Mouse (Mus musculus): Measurements from ENCODE around the gene Lix1. TPM values are rescaled to one million over a fixed set of nuclear protein-coding genes. Genes with fewer than 3 reads are reported as not detected.

Lix1 gene
- 46.0 and 46.7 TPM in 2 replicates for polyA plus RNA-seq (2012; rRNA removed)

DNA sequence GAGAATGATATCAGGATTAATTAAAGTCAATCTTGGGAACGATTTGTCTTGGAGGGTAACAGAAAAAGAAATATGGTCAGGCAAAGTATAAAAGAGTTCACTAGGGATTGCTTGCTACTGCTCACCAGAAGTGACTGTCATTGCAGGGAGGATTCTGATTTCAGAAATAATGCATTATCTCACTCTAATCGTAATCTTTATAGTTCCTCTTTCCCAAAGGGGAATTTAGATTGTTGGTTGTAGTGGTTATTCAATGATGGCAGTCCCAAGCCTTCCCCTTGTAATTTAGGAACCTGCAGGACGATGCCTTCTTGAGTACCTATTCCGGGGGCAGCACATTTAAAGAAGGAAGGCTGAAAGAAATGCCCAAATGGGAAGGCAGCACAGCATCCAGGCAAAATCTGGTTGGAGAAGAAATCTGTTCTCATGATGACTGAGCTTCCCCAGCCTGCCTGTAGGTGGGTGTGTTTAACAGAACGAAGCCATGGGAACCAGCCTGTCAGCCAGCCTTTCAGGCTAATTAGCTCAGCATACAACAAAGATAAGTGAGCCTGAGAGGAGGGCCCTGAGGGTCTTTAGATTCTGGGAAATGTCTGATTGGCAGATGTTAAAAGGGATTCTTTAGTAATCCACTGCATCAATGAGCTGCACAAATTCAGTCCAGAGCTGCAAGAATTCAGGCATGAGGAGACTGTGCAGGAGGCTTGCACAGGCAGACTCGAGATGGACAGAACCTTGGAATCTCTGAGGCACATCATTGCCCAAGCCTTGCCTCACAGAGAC lies at the start of gene Lix1:
Lix1 (plus strand) TSS at position 451 of the 783 bp plus-strand sequence.
- TF ChIP-seq CTCF (IDR thresholded peaks at IDR 0.05; ENCODE audit: extremely low read depth, insufficient read depth, low read length) (peak; percentile 44; the same call in 1 of the 2 replicates), POLR2A (IDR thresholded peaks at IDR 0.05; ENCODE audit: extremely low read depth, insufficient read depth, low read length) (no peak)
- H3K4me1 ChIP-seq (ENCODE audit: control insufficient read depth, insufficient read depth, low read length): no peaks in the 10 kb centered on the region
- no peak within 1 kb of the TSS for H3K27ac ChIP-seq (ENCODE audit: insufficient read depth, low read length)
- H3K4me3 ChIP-seq (ENCODE audit: insufficient read depth, low read length): peak within 1 kb of the TSS; percentile 26

DNA sequence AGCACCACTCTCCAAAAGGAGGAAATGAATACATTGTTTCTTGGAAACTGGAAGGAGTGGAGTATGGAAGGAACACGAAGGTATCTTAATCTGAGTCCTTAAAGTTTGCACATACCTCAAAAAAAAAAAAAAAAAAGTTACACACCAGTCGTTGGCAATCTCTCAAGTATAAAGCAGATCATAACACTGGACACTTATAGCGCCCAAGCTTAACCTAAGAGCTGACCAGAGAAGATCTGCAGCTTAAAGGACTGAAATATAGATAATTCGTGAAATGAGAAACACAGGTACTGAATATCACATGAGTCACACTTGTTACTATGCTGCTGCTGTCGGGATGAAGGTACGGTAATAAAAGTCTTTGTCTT lies 28.9 kb upstream of the Lix1 start:
- Histone ChIP-seq H3K4me1 (ENCODE audit: control insufficient read depth, insufficient read depth, low read length) (no peaks in the 10 kb centered on the region), H3K4me3 (ENCODE audit: insufficient read depth, low read length) (peak overlapping the region; percentile 66), H3K27ac (ENCODE audit: insufficient read depth, low read length) (no peak overlapping the region)
- no peak for TF ChIP-seq CTCF (IDR thresholded peaks at IDR 0.05; ENCODE audit: extremely low read depth, insufficient read depth, low read length)
- no peak for TF ChIP-seq POLR2A (IDR thresholded peaks at IDR 0.05; ENCODE audit: extremely low read depth, insufficient read depth, low read length)

DNA sequence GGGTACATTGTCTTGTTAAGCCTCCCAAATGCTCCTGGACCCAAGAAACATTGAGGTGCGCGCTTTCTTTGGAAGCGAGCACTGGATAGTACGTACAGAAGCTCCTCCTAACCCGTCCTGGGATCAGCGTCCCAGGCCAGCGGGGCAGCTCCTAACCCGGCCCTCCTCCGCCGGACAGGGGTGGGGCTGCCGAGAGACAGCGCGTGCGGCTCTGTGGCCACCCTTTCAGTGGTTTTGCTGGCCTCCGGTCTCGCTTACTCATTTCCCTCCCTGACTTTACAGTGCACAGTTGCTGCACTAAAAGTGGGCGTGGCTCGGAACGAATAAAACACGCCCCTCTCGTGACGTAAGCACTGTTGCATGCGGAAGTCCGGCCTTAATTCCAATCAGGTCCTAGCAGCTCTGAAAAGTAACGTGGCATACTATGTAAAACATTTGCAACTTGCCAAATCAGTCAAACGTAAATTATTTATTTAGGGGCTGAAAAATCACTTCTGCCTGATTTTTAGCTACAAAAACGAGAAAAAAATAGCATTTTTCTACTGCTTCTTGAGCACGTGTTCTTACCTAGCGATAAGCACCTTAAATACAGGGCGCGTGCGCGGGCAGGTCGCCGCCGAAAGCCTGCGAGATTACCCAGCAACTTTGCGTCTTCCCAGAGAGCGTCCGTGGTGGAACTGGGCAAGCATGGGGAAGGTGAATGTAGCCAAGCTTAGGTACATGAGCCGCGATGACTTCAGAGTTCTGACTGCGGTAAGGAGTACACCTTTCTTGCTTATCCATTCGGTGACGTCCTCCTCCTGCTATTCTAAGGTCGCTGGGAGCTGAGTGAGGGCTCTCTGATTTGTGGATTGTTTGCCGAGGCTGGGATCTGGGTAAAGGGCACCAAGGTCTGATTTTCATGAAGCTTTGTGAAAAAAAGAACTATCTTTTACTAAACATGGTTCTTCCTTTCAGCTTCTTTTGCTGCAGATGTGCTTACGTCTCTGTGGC lies 28.3 kb upstream of the Lix1 start, which contains the start of gene Riok2:
Riok2 (plus strand) TSS at position 392 of the 993 bp plus-strand sequence.
- TF ChIP-seq POLR2A (IDR thresholded peaks at IDR 0.05; ENCODE audit: extremely low read depth, insufficient read depth, low read length) (peak; percentile 85), CTCF (IDR thresholded peaks at IDR 0.05; ENCODE audit: extremely low read depth, insufficient read depth, low read length) (no peak)
- H3K4me1 ChIP-seq (ENCODE audit: control insufficient read depth, insufficient read depth, low read length): no peaks in the 10 kb centered on the region
- H3K4me3 ChIP-seq (ENCODE audit: insufficient read depth, low read length): peak within 1 kb of the TSS; percentile 66
- H3K27ac ChIP-seq (ENCODE audit: insufficient read depth, low read length): no peak within 1 kb of the TSS

DNA sequence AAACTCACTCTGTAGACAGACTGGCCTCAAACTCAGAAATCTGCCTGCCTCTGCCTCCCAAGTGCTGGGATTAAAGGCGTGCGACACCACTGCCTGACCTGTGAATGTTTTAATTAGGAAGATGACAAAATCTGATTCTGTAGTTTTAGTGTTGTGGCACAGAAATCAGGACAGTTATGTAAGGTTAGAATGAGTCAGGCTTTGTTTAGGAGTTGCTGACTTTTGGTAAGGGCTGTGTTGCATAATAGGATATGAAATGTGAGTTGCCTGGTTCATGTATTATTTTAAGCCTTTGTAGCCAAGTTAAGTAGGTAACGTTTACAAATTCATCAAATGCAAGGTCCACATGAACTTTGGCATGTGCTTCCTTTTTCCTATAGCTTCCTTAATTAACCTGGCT lies 26.9 kb upstream of the Lix1 start:
- Histone ChIP-seq H3K4me1 (ENCODE audit: control insufficient read depth, insufficient read depth, low read length) (no peaks in the 10 kb centered on the region), H3K27ac (ENCODE audit: insufficient read depth, low read length) (no peak overlapping the region), H3K4me3 (ENCODE audit: insufficient read depth, low read length) (peak overlapping the region; percentile 66; the same call in 1 of the 2 replicates)
- TF ChIP-seq CTCF (IDR thresholded peaks at IDR 0.05; ENCODE audit: extremely low read depth, insufficient read depth, low read length) (no peak), POLR2A (IDR thresholded peaks at IDR 0.05; ENCODE audit: extremely low read depth, insufficient read depth, low read length) (no peak)

DNA sequence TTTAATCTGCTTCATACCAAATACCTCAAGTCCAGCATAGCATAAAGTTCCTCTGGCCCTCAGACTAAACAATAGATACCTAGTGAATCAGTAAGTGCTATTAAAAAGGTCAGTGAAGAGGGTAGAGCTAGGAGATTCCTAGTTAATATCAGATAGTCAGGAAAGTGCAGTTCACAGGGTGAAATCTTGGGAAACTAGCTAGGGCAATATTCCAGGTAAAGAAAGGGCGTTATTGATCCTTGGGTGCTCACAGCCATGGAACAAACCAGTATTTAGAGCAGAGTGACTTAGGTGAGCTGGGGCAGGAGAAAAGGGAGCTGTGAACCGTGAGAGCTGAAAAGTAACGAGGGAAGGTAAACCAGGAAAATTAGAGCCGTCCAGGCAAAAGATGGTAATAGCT lies 18.8 kb upstream of the Lix1 start:
- no peak overlapping the region for H3K27ac ChIP-seq (ENCODE audit: insufficient read depth, low read length)
- H3K4me1 ChIP-seq (ENCODE audit: control insufficient read depth, insufficient read depth, low read length): no peaks in the 10 kb centered on the region
- no peak overlapping the region for H3K4me3 ChIP-seq (ENCODE audit: insufficient read depth, low read length)
- TF ChIP-seq POLR2A (IDR thresholded peaks at IDR 0.05; ENCODE audit: extremely low read depth, insufficient read depth, low read length) (no peak), CTCF (IDR thresholded peaks at IDR 0.05; ENCODE audit: extremely low read depth, insufficient read depth, low read length) (no peak)

DNA sequence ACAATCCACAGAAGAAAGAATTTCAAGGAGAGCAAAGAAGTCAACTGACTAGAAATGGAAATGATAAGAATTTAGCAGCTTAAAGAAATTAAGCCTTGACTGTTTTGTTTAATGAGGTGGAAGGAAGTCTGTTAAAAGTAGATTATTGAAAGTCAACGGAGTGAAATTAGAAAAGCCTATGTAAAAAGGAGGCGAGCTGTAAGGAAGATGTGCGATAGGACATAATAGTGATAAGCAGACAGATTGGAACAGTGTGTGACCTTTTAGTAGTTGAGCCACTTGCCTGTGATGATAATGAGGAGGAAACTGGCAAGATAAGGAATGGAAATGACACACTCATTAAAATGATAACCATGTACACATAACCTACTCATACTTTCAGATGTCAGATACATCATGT lies 18.0 kb upstream of the Lix1 start:
- TF ChIP-seq POLR2A (IDR thresholded peaks at IDR 0.05; ENCODE audit: extremely low read depth, insufficient read depth, low read length) (no peak), CTCF (IDR thresholded peaks at IDR 0.05; ENCODE audit: extremely low read depth, insufficient read depth, low read length) (no peak)
- Histone ChIP-seq H3K4me3 (ENCODE audit: insufficient read depth, low read length) (no peak overlapping the region), H3K27ac (ENCODE audit: insufficient read depth, low read length) (no peak overlapping the region), H3K4me1 (ENCODE audit: control insufficient read depth, insufficient read depth, low read length) (no peaks in the 10 kb centered on the region)

DNA sequence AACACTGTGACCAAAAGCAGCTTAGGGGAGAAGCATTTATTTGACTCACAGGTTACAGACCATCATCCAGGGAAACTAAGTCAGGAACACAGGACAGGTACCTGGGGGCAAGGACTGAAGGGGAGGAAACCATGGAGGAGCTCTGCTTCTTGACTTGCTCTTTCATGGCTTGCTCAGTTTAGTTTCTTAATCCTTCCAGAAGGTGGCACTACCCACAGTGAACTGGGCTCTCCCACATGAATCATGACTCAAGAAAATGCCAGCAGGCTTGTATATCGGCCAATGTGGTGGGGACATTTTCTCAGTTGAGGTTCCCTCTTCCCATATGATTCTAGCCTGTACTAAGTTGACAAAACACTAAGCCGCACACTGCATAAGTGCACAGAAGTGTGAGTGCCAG lies 16.4 kb upstream of the Lix1 start:
- TF ChIP-seq CTCF (IDR thresholded peaks at IDR 0.05; ENCODE audit: extremely low read depth, insufficient read depth, low read length) (no peak), POLR2A (IDR thresholded peaks at IDR 0.05; ENCODE audit: extremely low read depth, insufficient read depth, low read length) (no peak)
- no peaks in the 10 kb centered on the region for H3K4me1 ChIP-seq (ENCODE audit: control insufficient read depth, insufficient read depth, low read length)
- H3K4me3 ChIP-seq (ENCODE audit: insufficient read depth, low read length): no peak overlapping the region
- H3K27ac ChIP-seq (ENCODE audit: insufficient read depth, low read length): no peak overlapping the region

DNA sequence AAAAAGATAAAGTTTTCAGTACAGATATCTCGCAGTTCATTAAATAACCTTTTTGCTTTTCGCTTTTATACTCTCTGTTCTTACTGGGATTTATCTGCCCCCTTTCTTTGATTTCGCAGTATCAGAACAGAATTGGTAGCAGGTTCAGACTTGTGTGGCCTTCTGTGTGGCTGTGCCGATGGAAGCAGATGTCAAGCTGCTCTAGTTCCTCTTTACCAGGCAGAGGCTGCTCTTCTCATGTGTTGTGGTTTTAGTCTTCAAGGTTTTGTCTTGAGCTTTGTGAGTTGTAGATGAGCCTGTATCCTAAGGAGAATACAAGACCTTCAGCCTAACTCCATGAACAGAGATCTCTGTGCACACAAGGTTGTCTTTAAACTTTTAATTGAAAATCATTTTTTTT lies 10.6 kb upstream of the Lix1 start:
- Histone ChIP-seq H3K4me3 (ENCODE audit: insufficient read depth, low read length) (no peak overlapping the region), H3K4me1 (ENCODE audit: control insufficient read depth, insufficient read depth, low read length) (no peaks in the 10 kb centered on the region), H3K27ac (ENCODE audit: insufficient read depth, low read length) (no peak overlapping the region)
- TF ChIP-seq CTCF (IDR thresholded peaks at IDR 0.05; ENCODE audit: extremely low read depth, insufficient read depth, low read length) (no peak), POLR2A (IDR thresholded peaks at IDR 0.05; ENCODE audit: extremely low read depth, insufficient read depth, low read length) (no peak)

DNA sequence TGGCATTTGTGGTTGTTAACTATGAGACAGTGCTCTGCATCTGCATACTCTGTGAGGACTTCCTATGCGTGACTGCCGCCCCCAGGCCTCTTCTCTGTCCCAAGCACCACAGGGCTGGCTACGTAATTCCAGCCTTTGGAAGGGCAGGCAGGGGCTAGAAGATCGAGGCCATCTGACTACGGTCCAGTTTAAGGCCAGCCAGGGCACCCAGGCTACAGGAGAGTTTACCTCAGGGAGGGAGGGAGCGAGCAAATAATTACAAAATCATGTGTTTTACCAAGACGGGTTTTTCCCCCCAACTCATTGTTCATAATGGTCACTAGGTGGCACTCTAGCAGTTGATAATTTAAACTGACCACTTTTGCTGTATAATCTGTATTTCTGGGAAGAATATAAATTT lies 9.6 kb upstream of the Lix1 start:
- H3K27ac ChIP-seq (ENCODE audit: insufficient read depth, low read length): no peak overlapping the region
- no peak overlapping the region for H3K4me3 ChIP-seq (ENCODE audit: insufficient read depth, low read length)
- no peak for TF ChIP-seq CTCF (IDR thresholded peaks at IDR 0.05; ENCODE audit: extremely low read depth, insufficient read depth, low read length)
- no peak for TF ChIP-seq POLR2A (IDR thresholded peaks at IDR 0.05; ENCODE audit: extremely low read depth, insufficient read depth, low read length)
- no peaks in the 10 kb centered on the region for H3K4me1 ChIP-seq (ENCODE audit: control insufficient read depth, insufficient read depth, low read length)

All from cortical plate, adult 2 months (tissue).